Mouse (Mus musculus) cerebellum, postnatal 10 days (tissue): Measurements from ENCODE around the gene Sugp1.
"Not testable (repeated sequence)": the region's sequence is repeated elsewhere in the genome, so short reads cannot be mapped to it uniquely, and the experiment has no call there.

Experiments used
- DNase-seq, 2 experiments: peaks; one replicate each; pipeline ENCODE4 v3.0.0; 2021; ENCODE audit warnings: mixed read lengths in 2 of 2

The Sugp1 gene

DNA sequence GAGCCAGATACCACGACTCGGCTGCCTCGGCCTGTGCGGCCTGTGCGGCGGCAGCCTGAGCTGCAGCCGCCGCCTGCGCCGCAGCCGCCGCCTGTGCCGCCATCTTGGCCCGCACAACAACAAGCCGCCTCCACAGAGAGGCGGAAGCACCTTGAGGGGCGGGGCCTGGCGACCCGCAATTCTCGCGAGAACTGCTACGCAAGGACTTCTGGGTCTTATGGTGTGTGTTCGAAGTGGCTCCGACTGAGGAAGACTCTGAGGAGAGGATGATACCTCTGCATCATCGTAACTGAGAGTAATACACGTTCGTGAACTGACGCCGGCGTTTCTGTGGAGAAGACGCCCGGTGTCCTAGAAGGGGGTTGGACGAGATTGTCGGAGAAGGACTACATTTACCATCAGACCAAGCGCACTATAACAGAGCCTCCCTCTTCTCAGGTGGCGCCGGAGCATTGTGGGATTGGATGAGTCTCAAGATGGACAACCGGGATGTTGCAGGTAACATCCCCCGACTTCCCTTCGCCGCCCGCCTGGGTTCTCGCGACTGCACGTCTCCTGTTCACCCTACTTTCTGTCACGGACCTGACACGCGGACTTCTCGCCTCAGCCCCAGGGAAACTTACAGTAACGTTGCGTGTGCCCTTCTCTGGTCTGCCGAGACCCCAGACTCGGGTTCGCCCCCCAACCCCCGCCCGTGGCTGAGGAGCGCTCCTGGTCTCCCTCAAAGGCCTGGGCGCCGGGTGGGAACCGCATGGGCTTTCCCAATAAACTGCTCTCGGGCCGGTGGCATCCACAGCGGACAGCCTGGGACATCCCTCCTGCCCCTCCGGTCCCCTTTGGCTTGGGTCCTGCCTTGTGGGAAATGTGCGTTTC, at the start of gene Sugp1, which contains the start of gene Mau2:
Sugp1 (plus strand) TSS at position 231 of the 873 bp plus-strand sequence.
Mau2 (minus strand) TSS at position 152 of the 873 bp plus-strand sequence.
- DNase-seq, result peak; percentile 99

- DNase-seq, result no peak
These were observed 47.2 kb upstream of the Sugp1 start for GRCm38 (mm10) chr8:69995422-69995775.

DNA sequence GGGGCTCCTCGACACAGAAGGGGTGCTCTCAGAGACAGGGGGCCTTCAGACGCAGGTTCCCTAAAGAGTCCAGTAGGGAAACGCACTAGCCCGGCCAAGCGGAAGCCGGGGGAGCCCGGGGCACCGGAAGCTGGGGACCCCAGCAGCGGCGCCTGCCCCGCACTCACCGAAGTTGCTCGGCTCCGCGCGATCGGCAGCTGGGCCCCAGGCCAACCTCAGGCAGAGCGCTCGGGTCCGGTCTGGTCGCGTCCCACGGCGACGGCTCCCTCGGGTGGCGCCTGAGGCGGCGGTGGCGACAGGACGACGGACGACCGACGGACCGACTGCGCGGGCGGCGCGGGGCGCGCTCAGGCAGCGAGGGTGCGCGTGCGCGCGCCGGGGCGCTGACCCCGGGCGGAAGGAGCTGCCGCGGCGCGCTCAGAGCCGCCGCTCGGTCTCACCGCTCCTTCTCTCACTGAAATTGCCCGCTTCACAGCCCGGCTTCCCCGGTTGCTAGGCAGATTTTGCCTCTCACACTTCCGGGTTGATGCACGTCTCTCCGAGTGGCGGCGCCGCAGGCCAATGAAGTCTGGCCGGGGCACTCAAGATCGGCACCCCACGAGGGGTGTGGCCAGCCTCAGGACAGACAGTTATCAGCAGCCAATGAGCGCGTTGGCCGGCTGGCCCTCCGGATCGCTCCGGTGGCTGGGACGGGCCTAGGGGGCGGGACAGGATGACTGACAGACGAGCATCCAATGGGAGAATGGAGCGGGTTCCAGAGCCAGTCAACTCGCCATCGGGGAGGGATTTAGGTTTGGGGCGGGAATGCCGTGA, 46.6 kb upstream of the Sugp1 start, which contains the start of gene Gatad2a:
Gatad2a (minus strand) TSS at position 609 of the 813 bp plus-strand sequence.
- peak; percentile 100 for DNase-seq

DNA sequence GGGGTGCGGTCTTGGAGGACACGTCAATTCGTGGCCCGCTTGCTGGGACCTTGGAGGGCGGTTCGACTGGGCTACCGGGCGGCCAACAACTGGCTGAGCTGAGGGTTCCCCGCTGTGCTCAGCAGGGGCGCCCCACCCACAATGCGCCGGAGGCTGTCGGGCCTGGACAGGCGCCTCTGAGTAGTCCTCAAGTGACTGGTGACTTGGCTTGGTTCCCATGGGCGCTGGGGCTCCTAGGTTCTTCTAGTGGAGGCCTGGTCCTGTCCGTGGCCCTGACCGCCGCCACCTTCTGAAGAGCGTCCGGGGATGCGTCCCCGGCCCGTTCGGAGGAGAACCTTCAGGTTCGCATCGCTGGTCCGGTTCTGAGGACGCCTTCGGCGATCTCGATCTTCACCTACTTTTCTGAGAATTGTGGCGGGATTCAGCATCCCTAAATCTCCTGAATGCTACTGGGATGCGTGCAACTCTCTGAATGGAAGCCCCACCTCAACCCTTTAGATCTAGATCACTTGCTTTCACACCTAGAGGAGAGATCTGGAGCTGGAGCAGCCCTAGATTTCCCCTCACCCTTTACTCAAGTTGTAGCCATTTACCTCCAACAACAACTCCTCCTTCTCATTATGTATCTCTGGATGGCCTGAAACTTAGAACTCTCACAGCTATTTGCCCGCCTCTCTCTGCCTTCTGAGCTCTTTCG, 45.9 kb upstream of the Sugp1 start:
- no peak for DNase-seq

GRCm38 (mm10) chr8:69998706-69999105, 43.9 kb upstream of the Sugp1 start:
- no peak for DNase-seq

- DNase-seq, result no peak
These were observed 43.4 kb upstream of the Sugp1 start for GRCm38 (mm10) chr8:69999236-69999635.

- no peak for DNase-seq
These were observed 42.4 kb upstream of the Sugp1 start for GRCm38 (mm10) chr8:70000226-70000625.

DNA sequence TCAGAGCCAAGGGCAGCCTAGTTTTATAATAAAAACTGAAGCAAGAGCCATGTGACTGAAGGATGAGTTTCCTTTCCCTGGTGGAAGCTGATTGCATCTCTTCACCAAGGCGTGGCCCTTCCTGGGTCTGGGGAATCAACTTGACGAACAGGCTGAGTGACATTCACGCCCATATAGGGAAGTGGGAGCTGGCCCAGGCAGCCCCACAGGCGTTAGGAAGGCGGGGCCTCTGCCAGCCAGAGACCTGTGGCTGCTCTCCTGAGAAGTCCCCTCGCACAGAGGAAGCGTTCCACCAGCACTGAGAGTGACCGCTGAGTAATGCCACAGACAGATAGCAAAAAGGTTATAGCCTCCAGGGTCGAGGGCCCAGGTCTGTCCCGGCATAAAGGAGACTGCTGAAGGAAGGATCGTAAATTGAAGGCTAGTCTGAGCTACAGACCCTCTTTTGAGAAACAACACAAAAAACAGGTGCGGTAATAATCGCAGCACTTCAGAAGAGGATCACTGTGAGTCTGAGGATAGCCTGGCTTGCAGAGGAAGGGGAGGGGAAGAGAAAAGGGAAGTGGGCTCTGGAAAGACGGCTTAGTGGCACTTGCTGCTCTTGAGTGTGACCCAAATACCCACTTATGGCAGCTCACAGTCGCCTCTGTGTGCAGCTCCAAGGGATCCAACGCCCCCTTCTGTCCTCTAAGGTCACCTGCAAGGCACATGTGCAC, 41.3 kb upstream of the Sugp1 start:
- DNase-seq, result peak; percentile 49 to 54

DNA sequence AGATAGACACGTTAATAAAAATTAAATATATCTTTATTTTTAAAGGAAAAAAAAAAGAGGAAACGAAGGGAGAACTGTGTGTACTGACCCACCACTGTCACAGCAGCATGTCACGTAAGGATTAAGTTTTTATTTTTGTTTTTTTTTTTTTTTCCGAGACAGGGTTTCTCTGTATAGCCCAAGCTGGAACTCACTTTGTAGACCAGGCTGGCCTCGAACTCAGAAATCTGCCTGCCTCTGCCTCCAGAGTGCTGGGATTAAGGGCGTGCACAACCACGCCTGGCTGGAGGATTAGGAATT, 40.8 kb upstream of the Sugp1 start:
- DNase-seq, result not testable (repeated sequence)

DNA sequence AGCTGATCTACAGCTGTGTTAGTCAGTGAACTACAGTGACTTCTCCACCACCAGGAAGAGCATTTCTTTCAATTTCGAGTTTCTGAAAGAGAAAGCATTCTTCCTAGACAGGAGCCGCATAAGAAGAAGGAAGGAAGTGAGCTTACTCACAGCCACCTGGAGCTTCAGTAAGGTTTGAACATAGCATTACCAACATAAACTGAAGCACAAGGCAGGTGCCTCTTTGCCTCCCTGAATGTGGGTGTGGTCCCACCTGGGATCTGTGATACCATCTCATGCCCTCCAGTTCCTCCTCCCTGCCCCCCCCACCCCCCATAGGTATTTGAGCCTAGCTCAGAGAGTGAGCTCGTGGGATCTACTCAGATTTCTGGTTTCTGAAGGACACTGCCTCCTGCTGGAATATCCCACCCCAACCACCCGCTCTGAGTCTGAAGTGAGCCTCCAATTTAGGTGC, 39.4 kb upstream of the Sugp1 start:
- no peak for DNase-seq

DNA sequence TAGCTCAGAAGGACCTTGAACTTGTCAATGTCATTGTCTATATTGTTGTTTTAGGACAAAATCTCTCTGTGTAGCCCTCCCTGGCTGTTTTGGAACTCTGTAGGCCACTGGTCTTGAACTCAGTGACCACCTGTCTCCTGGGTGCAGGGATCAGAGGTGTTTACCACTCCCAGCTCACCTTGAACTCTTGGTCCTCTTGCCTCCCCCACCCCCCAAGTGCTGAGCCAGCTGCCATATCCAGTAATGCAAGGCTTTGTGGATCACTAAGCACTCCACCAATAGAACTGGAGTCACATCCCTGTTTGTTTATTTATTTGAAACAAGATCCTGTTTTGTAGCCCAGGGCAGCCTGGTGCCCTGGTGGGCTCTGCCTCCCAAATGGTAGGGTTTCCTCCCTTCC, 38.3 kb upstream of the Sugp1 start:
- no peak for DNase-seq

DNA sequence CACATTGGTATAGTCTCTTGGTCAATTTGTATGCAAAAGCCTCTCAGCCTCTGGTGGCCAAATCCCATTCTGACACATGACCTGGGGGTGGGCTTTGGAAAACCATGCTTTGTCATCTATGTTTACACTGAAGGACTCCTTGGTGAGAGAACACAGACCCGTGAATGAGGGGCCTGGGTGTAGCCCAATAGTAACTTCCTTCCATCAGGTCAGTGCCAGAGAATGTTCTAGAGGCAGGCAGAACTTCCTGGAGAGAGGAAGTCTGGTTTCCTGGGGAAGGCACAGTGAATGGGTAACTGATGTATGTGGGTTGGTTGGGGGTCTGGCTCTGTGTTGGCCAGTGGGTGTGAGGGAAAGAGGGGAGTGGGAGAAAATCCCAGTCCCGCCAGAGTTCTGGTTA, 37.4 kb upstream of the Sugp1 start:
- DNase-seq, result no peak

DNA sequence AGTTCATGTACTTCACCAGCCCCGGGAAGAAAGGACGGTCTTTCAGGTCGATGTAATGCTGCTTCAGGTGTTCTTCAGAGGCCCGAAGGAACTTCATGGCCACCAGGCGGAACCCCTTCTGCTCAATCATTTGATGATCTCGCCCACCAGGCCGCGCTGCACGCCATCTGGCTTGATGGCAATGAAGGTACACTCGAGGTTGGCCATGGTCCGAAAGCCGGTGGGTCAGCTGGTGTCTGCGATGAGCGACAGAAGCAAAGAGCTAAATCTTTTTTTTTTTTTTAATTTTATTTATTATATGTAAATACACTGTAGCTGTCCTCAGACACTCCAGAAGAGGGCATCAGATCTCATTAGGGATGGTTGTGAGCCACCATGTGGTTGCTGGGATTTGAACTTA, 31.8 kb upstream of the Sugp1 start:
- DNase-seq, result peak; percentile 87 to 89

- peak; percentile 38 to 51 for DNase-seq
These were observed 30.3 kb upstream of the Sugp1 start for GRCm38 (mm10) chr8:70012350-70012749.

DNA sequence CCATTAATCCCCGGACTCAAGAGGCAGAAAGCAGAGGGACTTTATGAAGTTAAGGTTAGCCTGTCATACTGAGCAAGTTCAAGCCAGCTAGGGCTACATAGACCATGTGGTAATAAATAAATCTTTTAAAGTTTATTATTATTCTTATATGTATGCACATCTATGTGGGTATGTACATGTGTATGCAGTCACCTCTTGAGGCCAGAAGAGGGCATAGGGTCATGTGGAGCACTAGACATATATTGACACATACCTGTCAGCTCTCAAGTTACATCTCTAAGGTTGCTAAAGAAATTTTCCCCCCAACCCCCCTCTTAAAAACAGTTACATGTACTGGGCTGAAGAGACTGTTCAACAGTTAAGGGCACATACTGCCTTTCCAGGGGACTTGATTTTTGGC, 29.9 kb upstream of the Sugp1 start:
- DNase-seq, result no peak

DNA sequence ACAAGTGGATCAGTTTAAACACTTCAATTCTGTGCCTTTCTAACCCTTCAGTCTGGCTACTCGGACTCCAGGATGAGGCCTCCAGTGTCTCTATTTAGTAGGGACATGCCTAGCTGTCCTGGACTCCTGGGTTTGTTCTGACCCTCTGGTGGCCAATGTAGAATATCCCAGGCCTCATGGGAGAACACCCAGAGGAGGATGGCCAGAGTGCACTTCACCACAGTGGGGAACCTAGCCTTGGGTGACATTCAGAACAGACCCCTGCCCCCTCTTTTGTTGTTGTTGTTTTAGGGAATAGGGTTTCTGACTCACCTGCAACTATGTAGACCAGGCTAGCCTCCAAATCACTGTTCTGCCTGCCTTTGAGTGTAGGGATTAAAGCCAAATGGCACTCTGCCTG, 27.6 kb upstream of the Sugp1 start:
- peak in 1 of 2 experiments; percentile 23 for DNase-seq

- DNase-seq, result no peak
These were observed 19.0 kb upstream of the Sugp1 start for GRCm38 (mm10) chr8:70023596-70023995.

DNA sequence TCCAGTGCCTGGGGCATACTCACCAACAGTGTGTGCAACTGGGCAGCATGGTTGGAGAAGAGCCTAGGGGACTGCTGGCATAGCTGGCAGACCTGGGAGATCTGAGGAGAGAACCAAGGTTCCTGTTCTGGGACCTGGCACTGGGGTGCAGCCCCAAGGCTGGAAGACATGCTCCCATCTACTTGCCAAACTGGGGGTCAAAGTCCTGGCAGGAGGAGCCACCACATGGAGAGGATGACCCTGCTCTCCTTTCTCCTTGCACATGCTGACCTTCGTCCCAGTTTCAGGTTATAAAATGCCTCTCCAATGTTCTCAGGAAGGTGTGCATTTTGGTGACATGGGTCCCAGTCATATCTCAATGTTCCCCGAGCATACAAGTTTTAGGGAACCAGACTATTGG, 16.5 kb upstream of the Sugp1 start:
- DNase-seq, result no peak

- DNase-seq, result no peak
These were observed 12.4 kb upstream of the Sugp1 start for GRCm38 (mm10) chr8:70030255-70030654.

GRCm38 (mm10) chr8:70037994-70038393, 4.6 kb upstream of the Sugp1 start:
- DNase-seq, result no peak

GRCm38 (mm10) chr8:70041885-70042546, 597 bp upstream of the Sugp1 start:
- DNase-seq, result peak in 1 of 2 experiments; percentile 52

GRCm38 (mm10) chr8:70043996-70044395, 1.4 kb downstream of the Sugp1 start:
- peak; percentile 18 to 37 for DNase-seq
